Mouse (Mus musculus) brain, embryonic 14.5 days (tissue): Measurements from ENCODE around the gene Rapgef6.

Source experiments
- CTCF ChIP-seq: fragments of 200-500 bp; IDR thresholded peaks from 2 replicates; pipeline ENCODE4 v1.5.1; 2012; ENCODE audit warnings: inconsistent platforms, mild to moderate bottlenecking, moderate library complexity, borderline replicate concordance; ENCODE audit not compliant: insufficient read depth, insufficient read length; ENCODE audit errors: extremely low read depth
- POLR2A ChIP-seq: fragments of 200-500 bp; IDR thresholded peaks from 2 replicates; pipeline ENCODE4 v1.6.1; 2012; ENCODE audit warnings: mild to moderate bottlenecking, inconsistent platforms, borderline replicate concordance; ENCODE audit not compliant: poor library complexity, insufficient read depth, insufficient read length, severe bottlenecking; ENCODE audit errors: extremely low read depth

DNA sequence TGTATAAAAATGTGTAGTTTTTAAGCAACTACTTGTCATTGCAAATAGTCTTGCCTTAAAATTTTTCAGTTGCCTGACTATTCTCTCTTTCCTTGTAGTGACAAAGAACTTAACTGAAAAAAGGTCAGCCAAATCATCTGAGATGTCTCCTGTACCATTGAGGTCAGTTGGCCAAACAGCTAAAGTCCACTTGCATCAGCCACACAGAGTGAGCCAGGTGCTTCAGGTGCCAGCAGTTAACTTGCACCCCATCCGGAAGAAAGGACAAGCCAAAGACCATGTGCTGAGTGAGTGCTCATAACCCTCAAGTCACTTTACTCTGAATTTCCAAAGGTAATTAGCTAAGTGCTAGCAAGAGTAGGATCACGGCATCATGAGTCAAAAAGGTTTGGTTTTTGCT, 156.5 kb downstream of the Rapgef6 start:
- TF ChIP-seq CTCF (no peak), POLR2A (no peak)
